Mouse (Mus musculus) liver, embryonic 15.5 days (tissue): ENCODE measurements around the gene Smad6. TPM values are rescaled to one million over a fixed set of nuclear protein-coding genes. Genes with fewer than 3 reads are reported as not detected.

Experiments used
- ATAC-seq: fragments of 200-750 bp; cut with Nextera tagmentation; 2 replicates; pipeline ENCODE4 v1.8.0; 2017; ENCODE audit warnings: moderate number of reproducible peaks, mild to moderate bottlenecking, moderate library complexity; ENCODE audit not compliant: insufficient read depth
- H3K27ac ChIP-seq: fragments of 300-500 bp; sonication (generic); replicated peaks from 2 replicates; pipeline ENCODE4 v1.5.1; 2015; ENCODE audit warnings: mild to moderate bottlenecking, inconsistent platforms
- H3K27me3 ChIP-seq: fragments of 300-500 bp; sonication (generic); 2 replicates; pipeline ENCODE4 v1.6.1; 2015; ENCODE audit warnings: mild to moderate bottlenecking, inconsistent platforms
- H3K36me3 ChIP-seq: fragments of 300-500 bp; sonication (generic); replicated peaks from 2 replicates; pipeline ENCODE4 v1.6.1; 2015; ENCODE audit warnings: moderate library complexity, mild to moderate bottlenecking, inconsistent platforms
- H3K4me1 ChIP-seq: fragments of 300-500 bp; sonication (generic); replicated peaks from 2 replicates; pipeline ENCODE4 v1.6.1; 2015; ENCODE audit warnings: inconsistent platforms
- H3K4me2 ChIP-seq: fragments of 300-500 bp; sonication (generic); 2 replicates; pipeline ENCODE4 v1.6.1; 2015; ENCODE audit warnings: moderate library complexity, mild to moderate bottlenecking, inconsistent platforms
- H3K4me3 ChIP-seq: fragments of 300-500 bp; sonication (generic); replicated peaks from 2 replicates; pipeline ENCODE4 v1.5.1; 2015; ENCODE audit warnings: mild to moderate bottlenecking, inconsistent platforms
- H3K9ac ChIP-seq: fragments of 300-500 bp; sonication (generic); 2 replicates; pipeline ENCODE4 v1.6.1; 2015; ENCODE audit warnings: moderate library complexity, mild to moderate bottlenecking, inconsistent platforms
- H3K9me3 ChIP-seq: fragments of 300-500 bp; sonication (generic); replicated peaks from 2 replicates; pipeline ENCODE4 v1.6.1; 2016; ENCODE audit warnings: inconsistent platforms
- WGBS: fragments of 180-500 bp; shearing (Covaris S2); methylation state at CpG from one replicate; pipeline ENCODE4 v1.1.7; 2015; ENCODE audit warnings: mixed read lengths; ENCODE audit not compliant: insufficient replicate concordance; 5-methylcytosine and 5-hydroxymethylcytosine counted together
- polyA plus RNA-seq: library from polyadenylated mRNA; unstranded; fragments of >200 nt; fragmentation: Nextera tagmentation; extraction: Ambion mirVana; gene quantifications from 2 replicates; pipeline ENCODE4 v1.2.1, GENCODE M21; 2015

The Smad6 gene
- polyA plus RNA-seq, 1 experiment from 2014 or later: 2.3 TPM

DNA sequence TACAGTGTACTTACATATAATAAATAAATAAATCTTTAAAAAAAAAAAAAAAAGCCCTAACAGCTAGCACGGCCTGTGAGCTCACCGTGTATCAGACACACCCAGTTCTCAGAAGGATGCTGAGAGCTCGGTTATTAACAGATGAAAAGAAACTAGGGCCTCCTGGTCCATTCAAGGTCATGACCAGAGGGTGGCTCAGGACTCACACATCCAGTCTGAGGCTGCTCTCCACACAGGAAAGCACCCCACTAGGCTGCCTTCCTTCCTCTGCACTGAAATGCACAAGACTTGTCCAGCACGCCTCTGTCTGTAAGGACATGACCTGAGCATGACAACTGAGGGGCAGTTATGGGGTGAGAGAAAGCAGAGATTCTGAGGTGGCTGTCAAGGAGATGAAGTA is 50.3 kb downstream of the Smad6 start:
- H3K4me1 ChIP-seq: peaks cover 51% of the 10 kb centered on the region
- H3K27me3 ChIP-seq: peaks cover 8% of the 10 kb centered on the region; the same call in 1 of the 2 replicates
- no peaks in the 10 kb centered on the region for H3K36me3 ChIP-seq
- no peak overlapping the region for H3K27ac ChIP-seq
- no peak for ATAC-seq
- H3K9ac ChIP-seq: no peak overlapping the region
- WGBS: 38% methylated on average over 4 of the region's 4 CpGs
- H3K4me2 ChIP-seq: no peak overlapping the region
- no peak overlapping the region for H3K4me3 ChIP-seq
- no peaks in the 10 kb centered on the region for H3K9me3 ChIP-seq

DNA sequence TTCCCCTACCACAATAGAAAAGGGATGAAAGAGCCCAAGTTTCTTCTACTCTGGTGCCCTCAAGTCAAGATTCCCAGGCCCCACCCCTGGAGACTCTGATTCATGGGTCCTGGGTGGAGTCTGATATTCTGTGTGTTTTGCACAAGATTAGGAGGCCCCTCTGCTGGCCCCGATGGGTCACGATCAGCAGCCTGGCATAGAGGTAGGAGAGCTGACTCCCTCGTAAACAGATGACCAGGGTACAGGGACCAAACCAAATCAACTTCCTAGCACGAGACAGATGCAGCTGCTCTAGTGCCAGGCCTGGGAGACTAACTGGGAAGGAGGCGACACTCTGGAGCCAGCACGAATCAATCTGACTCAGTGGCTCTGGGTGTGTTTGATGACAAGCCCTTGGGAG is 51.0 kb downstream of the Smad6 start:
- peak; percentile 38; the same call in 1 of the 2 replicates for ATAC-seq
- no peak overlapping the region for H3K4me3 ChIP-seq
- H3K27me3 ChIP-seq: peaks cover 8% of the 10 kb centered on the region; the same call in 1 of the 2 replicates
- no peaks in the 10 kb centered on the region for H3K9me3 ChIP-seq
- WGBS: 32% methylated on average over 6 of the region's 6 CpGs
- no peak overlapping the region for H3K4me2 ChIP-seq
- no peak overlapping the region for H3K9ac ChIP-seq
- H3K27ac ChIP-seq: peak overlapping the region; percentile 33; the same call in 1 of the 2 replicates
- H3K36me3 ChIP-seq: no peaks in the 10 kb centered on the region
- peaks cover 44% of the 10 kb centered on the region for H3K4me1 ChIP-seq

DNA sequence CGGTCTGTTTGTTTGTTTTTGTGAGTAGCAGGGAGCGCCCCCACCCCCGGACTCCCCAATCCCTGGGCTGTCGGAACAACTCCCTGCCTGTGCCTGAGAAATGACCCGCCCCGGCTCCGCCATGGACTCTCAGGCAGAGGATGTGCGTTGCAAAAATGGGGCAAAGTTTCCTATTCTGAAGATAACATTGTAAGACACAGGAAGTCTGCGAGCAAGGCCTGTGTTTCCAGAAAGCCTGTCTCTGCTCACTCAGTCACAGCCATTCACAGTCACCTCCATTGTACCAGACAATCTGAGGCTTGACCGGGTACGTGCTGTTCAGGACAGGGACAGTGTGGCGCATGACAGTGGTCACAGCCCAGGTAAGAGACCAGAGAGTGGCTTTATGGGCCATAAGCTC is 51.5 kb downstream of the Smad6 start:
- H3K9ac ChIP-seq: no peak overlapping the region
- H3K9me3 ChIP-seq: no peaks in the 10 kb centered on the region
- H3K36me3 ChIP-seq: no peaks in the 10 kb centered on the region
- H3K27ac ChIP-seq: peak overlapping the region; percentile 33; the same call in 1 of the 2 replicates
- WGBS: 37% methylated on average over 12 of the region's 12 CpGs
- H3K27me3 ChIP-seq: peaks cover 8% of the 10 kb centered on the region; the same call in 1 of the 2 replicates
- no peak overlapping the region for H3K4me2 ChIP-seq
- peak; percentile 16; the same call in 1 of the 2 replicates for ATAC-seq
- no peak overlapping the region for H3K4me3 ChIP-seq
- H3K4me1 ChIP-seq: peaks cover 40% of the 10 kb centered on the region

DNA sequence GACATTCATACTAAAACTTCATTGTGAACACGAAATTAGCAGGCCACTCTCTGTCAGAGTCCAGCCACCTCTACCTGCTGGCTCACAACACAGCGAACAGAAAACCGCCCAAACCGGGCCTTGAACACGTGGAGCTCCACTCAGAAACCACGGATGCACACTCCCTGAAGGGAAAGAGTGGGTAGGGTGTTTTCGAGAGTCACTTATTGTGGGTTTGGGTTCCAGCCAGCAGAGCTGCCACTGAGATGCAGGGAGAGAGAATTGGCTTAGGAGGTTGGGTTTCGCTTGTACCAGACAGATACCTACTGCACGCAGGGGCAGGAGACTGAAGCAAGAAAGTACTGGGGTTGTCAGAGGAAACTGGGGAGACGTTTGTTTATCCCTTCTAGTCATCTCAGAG is 52.4 kb downstream of the Smad6 start:
- no peaks in the 10 kb centered on the region for H3K9me3 ChIP-seq
- peaks cover 31% of the 10 kb centered on the region for H3K4me1 ChIP-seq
- 61% methylated on average over 10 of the region's 10 CpGs for WGBS
- H3K27ac ChIP-seq: no peak overlapping the region
- no peak overlapping the region for H3K9ac ChIP-seq
- H3K4me2 ChIP-seq: no peak overlapping the region
- H3K36me3 ChIP-seq: no peaks in the 10 kb centered on the region
- H3K27me3 ChIP-seq: peaks cover 8% of the 10 kb centered on the region; the same call in 1 of the 2 replicates
- ATAC-seq: no peak
- H3K4me3 ChIP-seq: no peak overlapping the region

DNA sequence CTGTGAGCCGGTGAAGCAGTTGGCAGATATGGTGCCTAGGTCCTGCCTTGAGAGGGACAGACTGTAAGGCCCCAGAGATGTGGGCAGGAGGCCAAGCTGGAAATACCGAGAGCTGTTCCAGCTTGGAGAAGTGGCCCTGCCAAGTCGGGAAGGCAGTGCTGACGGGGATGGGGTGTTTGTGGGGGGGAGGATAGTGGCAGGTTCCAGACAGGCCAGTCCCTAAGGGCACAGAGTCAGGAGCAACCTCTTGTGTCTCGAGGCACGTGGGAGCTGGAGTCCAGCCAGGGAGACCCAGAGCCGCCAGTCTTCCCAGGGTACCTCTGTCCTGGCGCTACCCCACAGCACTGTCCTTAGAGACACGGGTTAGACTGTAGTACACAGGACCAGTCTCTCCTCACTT is 53.3 kb downstream of the Smad6 start:
- H3K4me3 ChIP-seq: no peak overlapping the region
- no peak overlapping the region for H3K9ac ChIP-seq
- no peak overlapping the region for H3K27ac ChIP-seq
- H3K9me3 ChIP-seq: no peaks in the 10 kb centered on the region
- WGBS: 55% methylated on average over 9 of the region's 9 CpGs
- no peaks in the 10 kb centered on the region for H3K36me3 ChIP-seq
- peaks cover 34% of the 10 kb centered on the region for H3K4me1 ChIP-seq
- no peak overlapping the region for H3K4me2 ChIP-seq
- no peak; the same call in 1 of the 2 replicates for ATAC-seq
- peaks cover 8% of the 10 kb centered on the region; the same call in 1 of the 2 replicates for H3K27me3 ChIP-seq

DNA sequence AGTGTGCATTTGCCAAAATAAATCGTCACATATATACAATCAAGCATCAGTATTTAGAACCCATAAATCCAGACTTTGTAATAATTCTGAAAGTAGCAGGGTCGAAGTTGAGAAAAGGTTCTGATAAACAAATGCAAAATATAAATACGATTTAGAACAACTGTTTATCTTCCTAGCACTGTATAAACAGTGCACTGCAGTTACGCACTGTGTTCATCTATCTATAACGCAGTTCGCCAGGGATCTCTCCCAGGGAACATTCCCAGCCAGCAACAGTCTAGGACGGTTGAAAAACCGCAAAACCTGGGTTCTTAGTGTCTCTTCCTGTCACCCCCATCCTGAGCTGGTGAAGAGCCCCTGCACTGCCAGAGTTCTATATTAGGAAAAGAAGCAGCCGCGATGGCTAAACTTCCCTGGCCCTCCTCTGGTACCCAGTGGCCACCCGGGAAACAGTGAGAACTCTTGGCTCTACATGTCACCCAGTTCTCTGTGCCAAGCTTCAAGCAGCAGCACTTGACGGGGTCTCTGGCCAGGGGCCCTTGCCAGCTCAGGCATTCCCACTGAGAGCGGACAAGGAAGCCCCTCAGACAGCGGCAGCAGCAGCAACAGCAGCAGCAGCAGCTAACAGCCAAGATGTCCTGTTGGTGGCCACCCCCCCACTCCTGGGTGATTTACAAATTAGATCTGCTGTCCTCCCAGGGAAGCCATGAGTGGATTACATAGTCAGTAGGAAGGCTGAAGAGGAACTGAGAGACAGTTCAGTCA is 54.3 kb downstream of the Smad6 start:
- Histone ChIP-seq H3K9ac (no peak overlapping the region), H3K9me3 (no peaks in the 10 kb centered on the region), H3K4me1 (peaks cover 43% of the 10 kb centered on the region), H3K4me2 (no peak overlapping the region), H3K27ac (no peak overlapping the region), H3K27me3 (peaks cover 8% of the 10 kb centered on the region; the same call in 1 of the 2 replicates), H3K4me3 (no peak overlapping the region), H3K36me3 (no peaks in the 10 kb centered on the region)
- WGBS: 54% methylated on average over 14 of the region's 14 CpGs
- no peak for ATAC-seq

DNA sequence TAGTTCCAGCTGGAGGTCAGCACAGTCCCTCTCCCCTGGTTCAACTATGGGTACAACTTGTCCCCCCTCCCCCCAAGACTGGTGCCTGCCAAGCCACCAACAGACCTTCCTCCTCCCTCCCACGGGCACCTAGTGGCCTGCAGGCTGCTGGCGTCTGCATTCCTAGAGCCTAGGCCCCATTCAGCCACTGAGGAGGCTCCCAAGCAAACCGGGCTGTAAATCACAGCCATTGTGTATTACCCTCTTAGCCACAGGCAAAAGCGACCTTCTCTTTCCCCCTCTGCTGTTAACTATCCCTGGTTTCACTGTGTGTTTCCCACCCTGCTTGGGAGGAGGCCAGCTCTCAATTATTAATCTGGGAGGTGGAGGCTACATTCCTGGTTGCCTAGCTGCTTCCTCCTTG is 56.3 kb downstream of the Smad6 start:
- Histone ChIP-seq H3K36me3 (no peaks in the 10 kb centered on the region), H3K4me3 (no peak overlapping the region), H3K4me2 (no peak overlapping the region), H3K4me1 (peaks cover 43% of the 10 kb centered on the region), H3K27ac (no peak overlapping the region), H3K27me3 (peaks cover 10% of the 10 kb centered on the region), H3K9me3 (no peaks in the 10 kb centered on the region), H3K9ac (no peak overlapping the region)
- ATAC-seq: no peak
- 39% methylated on average over 4 of the region's 4 CpGs for WGBS

DNA sequence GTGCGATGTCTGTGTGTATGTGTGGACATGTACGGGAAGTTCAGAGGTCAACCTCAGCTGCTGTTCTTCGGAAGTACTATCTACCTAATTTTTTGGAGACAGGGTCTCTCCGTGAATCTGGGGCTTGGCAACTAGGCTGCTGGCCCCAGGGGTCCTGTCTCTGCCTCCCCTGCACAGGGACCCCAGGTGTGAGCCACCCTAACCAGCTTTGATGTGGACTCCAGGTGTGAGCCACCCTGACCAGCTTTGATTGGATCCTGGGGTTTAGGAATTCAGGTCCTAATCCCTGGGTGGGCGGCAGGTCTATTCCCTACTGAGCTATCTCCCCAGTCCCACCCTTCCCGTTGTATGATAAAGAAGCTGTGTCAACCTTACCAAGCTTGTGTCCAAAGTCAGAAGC is 60.0 kb downstream of the Smad6 start:
- no peaks in the 10 kb centered on the region for H3K9me3 ChIP-seq
- peaks cover 9% of the 10 kb centered on the region for H3K27me3 ChIP-seq
- H3K36me3 ChIP-seq: no peaks in the 10 kb centered on the region
- peaks cover 60% of the 10 kb centered on the region for H3K4me1 ChIP-seq
- H3K9ac ChIP-seq: no peak overlapping the region
- H3K27ac ChIP-seq: no peak overlapping the region
- no peak for ATAC-seq
- H3K4me2 ChIP-seq: no peak overlapping the region
- WGBS: 70% methylated on average over 6 of the region's 6 CpGs
- no peak overlapping the region for H3K4me3 ChIP-seq

DNA sequence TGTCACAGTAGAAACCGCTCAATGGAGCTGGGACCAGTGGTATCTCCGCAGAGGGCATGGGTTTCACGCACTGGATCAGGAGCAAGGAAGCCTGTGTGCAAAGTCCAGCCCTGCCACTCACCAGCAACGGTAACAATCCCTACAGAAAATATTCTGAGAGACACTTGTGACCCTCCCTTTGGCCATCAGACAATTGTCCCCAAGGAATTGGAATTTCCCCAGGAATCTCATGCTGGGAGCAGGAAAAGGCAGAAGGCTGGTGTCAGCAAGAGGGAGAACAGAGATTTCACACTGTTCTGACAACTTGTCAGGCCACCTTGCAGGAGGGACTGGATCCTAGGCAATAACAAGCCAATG is 61.1 kb downstream of the Smad6 start:
- WGBS: 21% methylated on average over 4 of the region's 4 CpGs
- no peak overlapping the region for H3K9ac ChIP-seq
- H3K4me2 ChIP-seq: no peak overlapping the region
- H3K27me3 ChIP-seq: peaks cover 9% of the 10 kb centered on the region
- no peak overlapping the region for H3K4me3 ChIP-seq
- peak overlapping the region; percentile 38; the same call in 1 of the 2 replicates for H3K27ac ChIP-seq
- peaks cover 62% of the 10 kb centered on the region for H3K4me1 ChIP-seq
- no peaks in the 10 kb centered on the region for H3K9me3 ChIP-seq
- no peaks in the 10 kb centered on the region for H3K36me3 ChIP-seq
- ATAC-seq: no peak

DNA sequence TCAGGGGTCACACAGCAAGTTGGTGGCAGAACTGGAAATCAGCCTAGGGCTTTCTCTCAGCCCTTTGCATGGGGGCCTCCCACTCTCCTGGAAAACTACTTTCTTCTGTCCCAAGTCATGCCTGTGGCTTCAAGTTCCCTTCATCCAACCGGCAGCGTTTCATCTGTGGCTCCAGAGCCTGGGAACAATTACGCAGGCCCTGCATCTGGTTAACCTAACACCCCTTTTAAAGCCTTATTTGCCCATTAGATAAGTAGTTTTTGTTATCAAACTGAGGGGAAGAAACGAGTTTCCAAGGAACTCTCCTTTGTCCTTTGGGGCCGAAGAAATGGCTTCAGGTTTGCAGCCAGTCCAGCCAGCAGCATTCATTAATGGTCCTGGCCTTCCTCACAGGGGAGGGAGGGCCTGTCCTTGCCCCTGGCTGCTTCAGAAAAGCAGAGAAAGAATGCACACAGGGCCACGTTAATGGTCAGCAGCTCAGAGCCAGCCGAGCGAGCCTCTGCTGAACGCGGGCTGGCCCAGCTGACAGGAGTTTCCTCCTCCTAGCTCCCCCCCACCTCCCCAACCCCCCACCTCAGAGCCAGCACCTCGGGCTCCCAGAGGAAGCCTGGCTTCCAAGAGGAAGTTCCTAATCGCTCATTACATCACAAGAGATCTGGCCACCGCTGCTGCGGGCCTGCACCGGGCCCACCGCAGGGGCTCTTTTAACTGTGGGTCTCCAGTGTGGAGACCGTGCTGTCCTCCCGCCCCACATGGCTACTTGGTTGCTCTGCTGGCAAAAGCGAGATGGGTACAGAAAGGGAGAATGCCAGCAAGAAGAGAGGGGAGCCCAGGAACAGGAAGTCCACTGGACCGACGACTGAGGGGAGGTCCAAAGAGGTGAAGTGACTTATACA is 61.7 kb downstream of the Smad6 start:
- Histone ChIP-seq H3K27me3 (peaks cover 9% of the 10 kb centered on the region), H3K4me1 (peaks cover 63% of the 10 kb centered on the region), H3K9ac (no peak overlapping the region), H3K9me3 (no peaks in the 10 kb centered on the region), H3K27ac (peak overlapping the region; percentile 38; the same call in 1 of the 2 replicates), H3K4me2 (peak overlapping the region; percentile 10; the same call in 1 of the 2 replicates), H3K36me3 (no peaks in the 10 kb centered on the region), H3K4me3 (no peak overlapping the region)
- ATAC-seq: no peak
- WGBS: 14% methylated on average over 21 of the region's 21 CpGs
